Mouse (Mus musculus) gastrocnemius, postnatal 36 days (tissue): ENCODE measurements at regions not wholly inside any gene's neighbourhood (a gene's known extent, or its start where the extent isn't known, plus 50 kb on each side); places are given as distances from the start of the nearest gene placed in this dataset.

Source experiments
- DNase-seq, 2 experiments: peaks; one replicate each; pipeline ENCODE4 v3.0.0; 2022
- intact Hi-C: fragments of 180-260 bp; cut with DNase I; formaldehyde crosslinking; loops from one replicate; pipeline ENCODE4 v1.15.1; 2025

- intact Hi-C loops: no loop called here
- DNase-seq: no peak
Measured at GRCm38 (mm10) chr5:91709494-91710286, 192.3 kb downstream of the Parm1 start.

GRCm38 (mm10) chr5:91708149-91708548, 190.7 kb downstream of the Parm1 start:
- no peak for DNase-seq

GRCm38 (mm10) chr5:91697075-91697474, 179.7 kb downstream of the Parm1 start:
- no peak for DNase-seq
- intact Hi-C loops: no loop called here

More at GRCm38 (mm10) chr5:91708149-91708548, 190.7 kb downstream of the Parm1 start:
- intact Hi-C loops: no loop called here

- intact Hi-C loops: no loop called here
- DNase-seq: no peak
Measured at GRCm38 (mm10) chr5:91696532-91696931, 179.1 kb downstream of the Parm1 start.

GRCm38 (mm10) chr5:91695632-91696031, 178.2 kb downstream of the Parm1 start:
- intact Hi-C loops: no loop called here
- DNase-seq: no peak

- intact Hi-C loops: no loop called here
- DNase-seq: no peak
Measured at GRCm38 (mm10) chr5:91693277-91693676, 175.9 kb downstream of the Parm1 start.

GRCm38 (mm10) chr5:91692292-91692691, 174.9 kb downstream of the Parm1 start:
- intact Hi-C loops: no loop called here
- DNase-seq: no peak

GRCm38 (mm10) chr5:91678727-91679126, 161.3 kb downstream of the Parm1 start:
- intact Hi-C loops: no loop called here
- DNase-seq: no peak
